Mouse (Mus musculus): ENCODE measurements around the gene Lce1m. TPM values are rescaled to one million over a fixed set of nuclear protein-coding genes. Genes with fewer than 3 reads are reported as not detected.
"Not testable (repeated sequence)": the region's sequence is repeated elsewhere in the genome, so short reads cannot be mapped to it uniquely, and the experiment has no call there.

The Lce1m gene
- not detected for total RNA-seq (2021)

GRCm38 (mm10) chr3:93018960-93019359 lies at the start of gene Lce1m:
Gene Lce1m, minus strand, starts transcription at chr3:93019060.
- intact Hi-C loops (cut with DNase I) = no loop called here
- DNase-seq = no peak

GRCm38 (mm10) chr3:93068523-93068922 lies 49.7 kb upstream of the Lce1m start, which contains the start of gene Gm4858:
Gene Gm4858, plus strand, starts transcription at chr3:93068823.
- intact Hi-C loops (cut with DNase I); DNase-seq: not testable (repeated sequence)

GRCm38 (mm10) chr3:93052826-93053474 lies 34.1 kb upstream of the Lce1m start:
- no peak for DNase-seq
- intact Hi-C loops (cut with DNase I) = no loop called here

- no peak for DNase-seq
- intact Hi-C loops (cut with DNase I) = no loop called here
Measured at GRCm38 (mm10) chr3:93050182-93050581, 31.3 kb upstream of the Lce1m start.

- intact Hi-C loops (cut with DNase I) = loop anchor here (5.0 kb wide), 1 partner anchor 124 kb away; no protein-coding TSS in a partner anchor
- no peak for DNase-seq
Measured at GRCm38 (mm10) chr3:93031450-93031849, 12.6 kb upstream of the Lce1m start.

- intact Hi-C loops (cut with DNase I) = no loop called here
- no peak for DNase-seq
Measured at GRCm38 (mm10) chr3:93025486-93025885, 6.6 kb upstream of the Lce1m start.

GRCm38 (mm10) chr3:93023411-93024184 lies 4.7 kb upstream of the Lce1m start:
- intact Hi-C loops (cut with DNase I) = no loop called here
- DNase-seq = no peak

GRCm38 (mm10) chr3:93021171-93021570 lies 2.3 kb upstream of the Lce1m start:
- no peak for DNase-seq
- intact Hi-C loops (cut with DNase I) = no loop called here

- intact Hi-C loops (cut with DNase I) = no loop called here
- no peak for DNase-seq
Measured at GRCm38 (mm10) chr3:93015460-93016104, 3.3 kb downstream of the Lce1m start, which contains the start of gene Crct1. Gene Crct1, minus strand, starts transcription at chr3:93015687.

- intact Hi-C loops (cut with DNase I) = no loop called here
- DNase-seq = no peak
Measured at GRCm38 (mm10) chr3:93014871-93015270, 4.0 kb downstream of the Lce1m start.

GRCm38 (mm10) chr3:93014378-93014801 lies 4.5 kb downstream of the Lce1m start:
- peak in 1 of 2 experiments; percentile 4 for DNase-seq
- intact Hi-C loops (cut with DNase I) = no loop called here

GRCm38 (mm10) chr3:93002843-93003242 lies 16.0 kb downstream of the Lce1m start:
- intact Hi-C loops (cut with DNase I) = no loop called here
- no peak for DNase-seq

- no peak for DNase-seq
- intact Hi-C loops (cut with DNase I) = no loop called here
Measured at GRCm38 (mm10) chr3:93000621-93001020, 18.2 kb downstream of the Lce1m start.

- peak; percentile 11 to 57 for DNase-seq
- intact Hi-C loops (cut with DNase I) = loop anchor here (2.0 kb wide), 1 partner anchor 848 kb away; no protein-coding TSS in a partner anchor
Measured at GRCm38 (mm10) chr3:92998691-92999090, 20.2 kb downstream of the Lce1m start.

GRCm38 (mm10) chr3:92991926-92992325 lies 26.9 kb downstream of the Lce1m start, which contains the start of gene Lce3f:
Gene Lce3f, plus strand, starts transcription at chr3:92992226.
- DNase-seq = no peak
- intact Hi-C loops (cut with DNase I) = no loop called here

- intact Hi-C loops (cut with DNase I) = no loop called here
- no peak for DNase-seq
Measured at GRCm38 (mm10) chr3:92978484-92978883, 40.4 kb downstream of the Lce1m start.

Other genes with a start within 250 kb of the Lce1m start
- not detected for gene Lce1i, start 240.2 kb downstream of the Lce1m start, total RNA-seq (2021)
- not detected for gene Lce1j, start 228.5 kb downstream of the Lce1m start, total RNA-seq (2021)
- not detected for gene Lce1k, start 211.2 kb downstream of the Lce1m start, total RNA-seq (2021)
- not detected for gene Kprp, start 191.8 kb downstream of the Lce1m start, total RNA-seq (2021)
- gene Lce1l, start 167.8 kb downstream of the Lce1m start, total RNA-seq (2021) = not detected
- gene 2310050C09Rik, start 148.8 kb downstream of the Lce1m start, total RNA-seq (2021) = not detected
- gene Lce3a, start 92.8 kb downstream of the Lce1m start, total RNA-seq (2021) = not detected
- not detected for gene Lce3b, start 86.1 kb downstream of the Lce1m start, total RNA-seq (2021)
- not detected for gene Lce3c, start 74.6 kb downstream of the Lce1m start, total RNA-seq (2021)
- not detected for gene Lce3d, start 61.7 kb downstream of the Lce1m start, total RNA-seq (2021)
- not detected for gene Lce3e, start 52.0 kb downstream of the Lce1m start, total RNA-seq (2021)
- gene Lce3f, start 26.8 kb downstream of the Lce1m start, total RNA-seq (2021) = not detected
- gene Crct1, start 3.4 kb downstream of the Lce1m start, total RNA-seq (2021) = not detected
- gene Gm4858, start 49.8 kb upstream of the Lce1m start, total RNA-seq (2021) = not detected
- not detected for gene Crnn, start 125.7 kb upstream of the Lce1m start, total RNA-seq (2021)
- not detected for gene Flg2, start 178.2 kb upstream of the Lce1m start, total RNA-seq (2021)